Mouse (Mus musculus) heart, postnatal 14 days (tissue): ENCODE measurements around the gene Vmn2r112. TPM values are rescaled to one million over a fixed set of nuclear protein-coding genes. Genes with fewer than 3 reads are reported as not detected.
"Not testable (repeated sequence)": the region's sequence is repeated elsewhere in the genome, so short reads cannot be mapped to it uniquely, and the experiment has no call there.

Source experiments
- DNase-seq, 2 experiments: peaks; one replicate each; pipeline ENCODE4 v3.0.0; 2021 to 2022
- intact Hi-C: fragments of 180-260 bp; cut with DNase I; formaldehyde crosslinking; loops from one replicate; pipeline ENCODE4 v1.15.1; 2025
- long read RNA-seq, 2 experiments: library from polyadenylated mRNA; stranded (forward); transcript quantifications; one replicate each; pipeline ENCODE4 v2.0.0; 2021
- total RNA-seq, 2 experiments: library from RNA; stranded (reverse); gene quantifications; 2 replicates each; pipeline ENCODE4 v1.2.3; 2021

Vmn2r112 gene
- not detected for total RNA-seq
- long read RNA-seq, experiment 1: 0 reads
- long read RNA-seq, experiment 2: 0 reads

- DNase-seq, intact Hi-C loops: not testable (repeated sequence)
Observed at GRCm38 (mm10) chr17:22600651-22601050, at the start of gene Vmn2r112. Gene Vmn2r112, plus strand, starts transcription at chr17:22600951.

GRCm38 (mm10) chr17:22573382-22573781, 27.4 kb upstream of the Vmn2r112 start, which contains the start of gene Vmn2r111:
Gene Vmn2r111, minus strand, starts transcription at chr17:22573482.
- DNase-seq, intact Hi-C loops: not testable (repeated sequence)

- intact Hi-C loops: no loop called here
- no peak for DNase-seq
Observed at GRCm38 (mm10) chr17:22630646-22631045, 29.9 kb downstream of the Vmn2r112 start.

Other genes starting within 250 kb of the Vmn2r112 start
- gene Zfp944, start 239.6 kb upstream of the Vmn2r112 start, total RNA-seq: 1 to 10 TPM; 4.6 to 4.9 TPM
- gene Zfp758, start 239.5 kb upstream of the Vmn2r112 start, total RNA-seq: 1 to 10 TPM; 7.5 to 8.3 TPM
- 1 to 10 TPM; 3.3 to 3.8 TPM for gene Zfp946, start 176.7 kb upstream of the Vmn2r112 start, total RNA-seq
- not detected for gene Vmn2r111, start 27.5 kb upstream of the Vmn2r112 start, total RNA-seq